Mouse (Mus musculus) liver, embryonic 14.5 days (tissue): ENCODE data around the gene Gm27021. TPM values are rescaled to one million over a fixed set of nuclear protein-coding genes. Genes with fewer than 3 reads are reported as not detected.
A peak's percentile ranks its signal among the peaks of the same experiment; 100 is the strongest.

ENCODE experiments used
- ATAC-seq: fragments of 200-750 bp; cut with Nextera tagmentation; 2 replicates; pipeline ENCODE4 v1.8.0; 2017; ENCODE audit warnings: moderate number of reproducible peaks, mild to moderate bottlenecking, moderate library complexity; ENCODE audit not compliant: insufficient read depth
- DNase-seq, 3 experiments: peaks; one replicate each; pipeline ENCODE4 v3.0.0-alpha.2; 2012 to 2013; ENCODE audit warnings: low read depth in 3 of 3, low spot score in 3 of 3
- H3K27ac ChIP-seq: fragments of 300-500 bp; sonication (generic); 2 replicates; pipeline ENCODE4 v1.5.1; 2014; ENCODE audit warnings: moderate library complexity, mild to moderate bottlenecking, control low read depth, inconsistent platforms
- H3K27me3 ChIP-seq: fragments of 300-500 bp; sonication (generic); 2 replicates; pipeline ENCODE4 v1.6.1; 2014; ENCODE audit warnings: mild to moderate bottlenecking, low read length, moderate library complexity; ENCODE audit not compliant: control insufficient read depth, insufficient read depth
- H3K36me3 ChIP-seq: fragments of 300-500 bp; sonication (generic); replicated peaks from 2 replicates; pipeline ENCODE4 v1.6.1; 2014; ENCODE audit warnings: low read depth; ENCODE audit not compliant: control insufficient read depth, insufficient read depth
- H3K4me1 ChIP-seq, 2 experiments: fragments of 200-500 bp in 1 of 2; fragments of 300-500 bp in 1 of 2; sonication (generic) in 1 of 2; replicated peaks; 2 replicates each; pipeline ENCODE4 v1.6.1; 2012 to 2014; ENCODE audit warnings: antibody characterized with exemption in 1 of 2, inconsistent platforms in 1 of 2, low read length in 1 of 2; ENCODE audit not compliant: control insufficient read depth in 2 of 2, insufficient read depth in 2 of 2
- H3K4me2 ChIP-seq: fragments of 300-500 bp; sonication (generic); 2 replicates; pipeline ENCODE4 v1.6.1; 2014; ENCODE audit warnings: low read depth, mild to moderate bottlenecking, control low read depth, moderate library complexity
- H3K4me3 ChIP-seq, 2 experiments: fragments of 200-500 bp in 1 of 2; fragments of 300-500 bp in 1 of 2; sonication (generic) in 1 of 2; 2 replicates each; pipeline ENCODE4 v1.5.1; 2012 to 2014; ENCODE audit warnings: low read depth in 2 of 2, low read length in 2 of 2, mild to moderate bottlenecking in 2 of 2, control low read depth in 1 of 2, inconsistent platforms in 1 of 2, moderate library complexity in 1 of 2; ENCODE audit not compliant: insufficient read depth in 1 of 2
- H3K9ac ChIP-seq: fragments of 300-500 bp; sonication (generic); replicated peaks from 2 replicates; pipeline ENCODE4 v1.6.1; 2014; ENCODE audit warnings: mild to moderate bottlenecking, control low read depth, moderate library complexity
- H3K9me3 ChIP-seq: fragments of 300-500 bp; sonication (generic); 2 replicates; pipeline ENCODE4 v1.6.1; 2016; ENCODE audit warnings: low read length, mixed read lengths; ENCODE audit not compliant: control insufficient read depth
- CTCF ChIP-seq: IDR thresholded peaks from 2 replicates; pipeline ENCODE4 v1.5.1; 2016; ENCODE audit warnings: antibody characterized with exemption, low read depth, control low read depth
- EP300 ChIP-seq: IDR thresholded peaks from 2 replicates; pipeline ENCODE4 v1.6.1; 2016; ENCODE audit warnings: antibody characterized with exemption, low read depth
- WGBS: fragments of 180-500 bp; shearing (Covaris S2); extraction: QIAGEN DNeasy Blood & Tissue Kit; methylation state at CpG from one replicate; pipeline ENCODE4 v1.1.7; 2014; ENCODE audit not compliant: insufficient replicate concordance; 5-methylcytosine and 5-hydroxymethylcytosine counted together
- polyA plus RNA-seq, 2 experiments: library from polyadenylated mRNA; depleted of rRNA in 1 of 2; stranded (reverse) in 1 of 2; unstranded in 1 of 2; fragments of >200 nt; fragmentation: Nextera tagmentation in 1 of 2; extraction: Ambion mirVana in 1 of 2; gene quantifications; 2 replicates each; pipeline versions ENCODE4 v1.2.1 to v1.2.3; 2012 to 2014

Gm27021 gene
- polyA plus RNA-seq, 2 experiments = 0.38 TPM; not detected in 1

GRCm38 (mm10) chr8:120569939-120570715 lies 97.8 kb downstream of the Gm27021 start:
- no peaks in the 10 kb centered on the region for H3K27me3 ChIP-seq
- no peak overlapping the region for H3K4me2 ChIP-seq
- ATAC-seq = no peak
- H3K9me3 ChIP-seq = no peaks in the 10 kb centered on the region
- H3K36me3 ChIP-seq = peaks cover 99% of the 10 kb centered on the region
- no peak overlapping the region for H3K9ac ChIP-seq
- TF ChIP-seq EP300 = no peak
- TF ChIP-seq CTCF = peak; percentile 97
- H3K4me1 ChIP-seq = no peaks in the 10 kb centered on the region
- WGBS = 65% methylated on average over 13 of the region's 13 CpGs
- DNase-seq = peak in 2 of 3 experiments; percentile 24 to 50
- H3K27ac ChIP-seq = no peak overlapping the region
- no peak overlapping the region for H3K4me3 ChIP-seq

DNA sequence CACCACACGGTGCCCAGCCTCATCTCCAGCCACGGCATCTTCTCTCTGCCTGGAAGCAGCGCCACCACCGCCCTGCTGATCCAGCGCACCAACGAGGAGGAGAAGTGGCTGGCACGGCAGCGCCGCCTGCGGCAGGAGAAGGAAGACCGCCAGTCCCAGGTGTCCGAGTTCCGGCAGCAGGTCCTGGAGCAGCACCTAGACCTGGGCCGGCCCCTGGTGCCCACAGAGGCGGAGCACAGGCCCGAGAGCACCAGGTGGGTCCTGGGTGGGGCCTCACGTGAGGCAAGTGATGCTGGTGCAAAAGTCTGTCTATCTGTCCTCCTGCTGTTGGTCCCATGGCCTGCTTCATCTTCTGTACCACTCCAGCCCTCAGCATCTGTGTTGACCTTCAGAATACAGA lies 98.8 kb downstream of the Gm27021 start:
- no peak for DNase-seq
- H3K4me1 ChIP-seq = no peaks in the 10 kb centered on the region
- no peak overlapping the region for H3K27ac ChIP-seq
- H3K4me3 ChIP-seq = no peak overlapping the region
- WGBS = 88% methylated on average over 17 of the region's 17 CpGs
- no peak overlapping the region for H3K9ac ChIP-seq
- no peaks in the 10 kb centered on the region for H3K27me3 ChIP-seq
- no peak for ATAC-seq
- H3K9me3 ChIP-seq = no peaks in the 10 kb centered on the region
- no peak overlapping the region for H3K4me2 ChIP-seq
- no peak for TF ChIP-seq CTCF
- TF ChIP-seq EP300 = no peak
- H3K36me3 ChIP-seq = peaks cover 97% of the 10 kb centered on the region

DNA sequence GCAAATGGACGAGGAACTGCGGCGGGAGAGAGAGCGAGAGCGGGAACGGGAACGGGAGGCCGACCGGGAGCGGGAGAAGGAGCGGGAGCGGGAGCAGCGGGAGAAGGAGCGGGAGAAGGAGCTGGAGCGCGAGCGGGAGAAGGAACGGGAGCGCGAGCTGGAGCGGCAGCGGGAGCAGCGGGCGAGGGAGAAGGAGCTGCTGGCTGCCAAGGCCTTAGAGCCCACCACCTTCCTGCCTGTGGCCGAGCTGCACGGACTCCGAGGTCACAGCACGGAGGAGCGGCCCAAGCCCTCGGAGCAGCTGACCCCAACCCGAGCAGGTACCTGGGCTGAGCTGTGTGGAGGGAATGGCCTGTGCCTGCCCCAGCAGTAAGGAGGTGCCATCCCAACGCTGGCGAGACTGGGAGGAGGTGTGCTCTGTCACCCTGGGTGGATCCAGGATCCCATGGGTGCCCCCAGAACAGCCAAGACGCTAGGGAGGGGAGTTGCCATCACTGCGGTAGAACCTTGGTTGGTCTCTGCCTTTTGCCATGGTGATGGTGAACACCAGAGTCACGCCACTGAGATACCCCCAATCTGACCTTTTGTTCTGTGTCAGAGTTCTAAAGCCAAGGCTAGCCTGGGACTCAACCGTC lies 99.6 kb downstream of the Gm27021 start:
- ATAC-seq = no peak
- no peak for DNase-seq
- TF ChIP-seq CTCF (no peak), EP300 (no peak)
- H3K27me3 ChIP-seq = no peaks in the 10 kb centered on the region
- no peak overlapping the region for H3K9ac ChIP-seq
- no peak overlapping the region for H3K4me2 ChIP-seq
- no peak overlapping the region for H3K27ac ChIP-seq
- H3K4me3 ChIP-seq = no peak overlapping the region
- no peaks in the 10 kb centered on the region for H3K9me3 ChIP-seq
- H3K4me1 ChIP-seq = 0 out of 4 replicates have a peak, but pooled peaks cover 0 to 3% of the 10 kb centered on the region in 2 experiments
- 96% methylated on average over 37 of the region's 37 CpGs for WGBS
- peaks cover 94% of the 10 kb centered on the region for H3K36me3 ChIP-seq

- Histone ChIP-seq H3K4me2 (no peak overlapping the region), H3K36me3 (peaks cover 93% of the 10 kb centered on the region), H3K4me3 (no peak overlapping the region), H3K9ac (no peak overlapping the region), H3K27me3 (no peaks in the 10 kb centered on the region), H3K27ac (no peak overlapping the region), H3K9me3 (no peaks in the 10 kb centered on the region), H3K4me1 (peaks cover 0 to 3% of the 10 kb centered on the region in 2 experiments; a peak in 1 of 4 replicates)
- DNase-seq = no peak
- no peak for TF ChIP-seq EP300
- TF ChIP-seq CTCF = no peak
- no peak for ATAC-seq
- 93% methylated on average over 17 of the region's 17 CpGs for WGBS
Observed at GRCm38 (mm10) chr8:120567731-120568130, 100.1 kb downstream of the Gm27021 start.

GRCm38 (mm10) chr8:120566681-120567080 lies 101.2 kb downstream of the Gm27021 start:
- Histone ChIP-seq H3K36me3 (peaks cover 88% of the 10 kb centered on the region), H3K9ac (no peak overlapping the region), H3K4me3 (no peak overlapping the region), H3K27me3 (no peaks in the 10 kb centered on the region), H3K4me2 (no peak overlapping the region), H3K4me1 (peaks cover 0 to 3% of the 10 kb centered on the region in 2 experiments; a peak in 1 of 4 replicates), H3K27ac (no peak overlapping the region), H3K9me3 (no peaks in the 10 kb centered on the region)
- ATAC-seq (no peak), DNase-seq (no peak)
- WGBS = 86% methylated on average over 8 of the region's 8 CpGs
- TF ChIP-seq CTCF (no peak), EP300 (no peak)
